Mouse (Mus musculus) intestine, embryonic 14.5 days (tissue): ENCODE measurements around the gene Tdgf1. TPM values are rescaled to one million over a fixed set of nuclear protein-coding genes. Genes with fewer than 3 reads are reported as not detected.

Experiments
- microRNA-seq: library from miRNA; unstranded; fragments of <30 nt; microRNA quantifications from one replicate; pipeline ENCODE4, GENCODE M21; 2016
- polyA plus RNA-seq: library from polyadenylated mRNA; unstranded; fragments of >200 nt; fragmentation: Nextera tagmentation; extraction: Ambion mirVana; gene quantifications from 2 replicates; pipeline ENCODE4 v1.2.1, GENCODE M21; 2014

The Tdgf1 gene
- polyA plus RNA-seq, 1 experiment from 2014 or later = not detected

Small RNAs within 50 kb of the gene (microRNA-seq; reads per million reads assigned to microRNA genes)
- not detected for gene Gm24269

Other genes starting within 250 kb of the Tdgf1 start
- 0.23 and 1.6 TPM in 2 replicates for gene Myl3, start 204.3 kb downstream of the Tdgf1 start, polyA plus RNA-seq
- gene Pth1r, start 199.0 kb downstream of the Tdgf1 start, polyA plus RNA-seq = 25.7 and 26.7 TPM in 2 replicates
- gene Prss42, start 148.0 kb downstream of the Tdgf1 start, polyA plus RNA-seq = not detected in 2 replicates
- not detected in 2 replicates for gene Prss44, start 132.2 kb downstream of the Tdgf1 start, polyA plus RNA-seq
- gene Prss43, start 119.5 kb downstream of the Tdgf1 start, polyA plus RNA-seq = not detected in 2 replicates
- gene Prss45, start 111.6 kb downstream of the Tdgf1 start, polyA plus RNA-seq = not detected in 2 replicates
- gene Prss46, start 101.7 kb downstream of the Tdgf1 start, polyA plus RNA-seq = not detected in 2 replicates
- gene Prss50, start 88.2 kb downstream of the Tdgf1 start, polyA plus RNA-seq = 0.28 and 0.68 TPM in 2 replicates
- gene Als2cl, start 66.3 kb downstream of the Tdgf1 start, polyA plus RNA-seq = 5.0 and 5.9 TPM in 2 replicates
- 0.40 and 0.54 TPM in 2 replicates for gene Tmie, start 66.0 kb downstream of the Tdgf1 start, polyA plus RNA-seq
- gene Fam240a, start 29.3 kb downstream of the Tdgf1 start, polyA plus RNA-seq = not detected in 2 replicates
- 0.12 and 0.27 TPM in 2 replicates for gene Lrrc2, start 5.4 kb upstream of the Tdgf1 start, polyA plus RNA-seq
- 0.14 TPM in 1 of 2 replicates, not detected in the other for gene Rtp3, start 44.4 kb upstream of the Tdgf1 start, polyA plus RNA-seq
- 1.5 and 1.6 TPM in 2 replicates for gene Ltf, start 73.1 kb upstream of the Tdgf1 start, polyA plus RNA-seq
- 1.3 and 1.7 TPM in 2 replicates for gene Ccrl2, start 111.4 kb upstream of the Tdgf1 start, polyA plus RNA-seq
- gene Lrrfip2, start 171.4 kb upstream of the Tdgf1 start, polyA plus RNA-seq = 34.4 and 36.8 TPM in 2 replicates